Mouse (Mus musculus) intestine, postnatal 0 days (tissue): ENCODE measurements around the gene Cacng5. TPM values are rescaled to one million over a fixed set of nuclear protein-coding genes. Genes with fewer than 3 reads are reported as not detected.

ENCODE experiments used
- ATAC-seq: fragments of 200-750 bp; cut with Nextera tagmentation; 2 replicates; pipeline ENCODE4 v1.8.0; 2017; ENCODE audit warnings: mild to moderate bottlenecking, moderate TSS enrichment, moderate library complexity
- H3K27ac ChIP-seq: fragments of 300-500 bp; sonication (generic); 2 replicates; pipeline ENCODE4 v1.5.1; 2014; ENCODE audit warnings: mild to moderate bottlenecking, low read depth, low read length, moderate library complexity
- H3K27me3 ChIP-seq: fragments of 300-500 bp; sonication (generic); replicated peaks from 2 replicates; pipeline ENCODE4 v1.6.1; 2014; ENCODE audit warnings: low read length, mixed read lengths; ENCODE audit not compliant: control insufficient read depth, insufficient read depth
- H3K36me3 ChIP-seq: fragments of 300-500 bp; sonication (generic); 2 replicates; pipeline ENCODE4 v1.6.1; 2014; ENCODE audit warnings: mild to moderate bottlenecking, moderate library complexity; ENCODE audit not compliant: control insufficient read depth, insufficient read depth
- H3K4me1 ChIP-seq: fragments of 300-500 bp; sonication (generic); replicated peaks from 2 replicates; pipeline ENCODE4 v1.6.1; 2014; ENCODE audit warnings: antibody characterized with exemption, low read length, mixed read lengths; ENCODE audit not compliant: control insufficient read depth, insufficient read depth
- H3K4me2 ChIP-seq: fragments of 300-500 bp; sonication (generic); replicated peaks from 2 replicates; pipeline ENCODE4 v1.6.1; 2014; ENCODE audit warnings: low read depth, mild to moderate bottlenecking, moderate library complexity
- H3K4me3 ChIP-seq: fragments of 300-500 bp; sonication (generic); 2 replicates; pipeline ENCODE4 v1.5.1; 2014; ENCODE audit warnings: low read depth, low read length
- H3K9ac ChIP-seq: fragments of 300-500 bp; sonication (generic); 2 replicates; pipeline ENCODE4 v1.6.1; 2014; ENCODE audit warnings: mild to moderate bottlenecking, low read depth, low read length
- H3K9me3 ChIP-seq: fragments of 300-500 bp; sonication (generic); 2 replicates; pipeline ENCODE4 v1.6.1; 2016; ENCODE audit warnings: mixed run types; ENCODE audit not compliant: control insufficient read depth
- CTCF ChIP-seq: sonication (generic); IDR thresholded peaks from 2 replicates; pipeline ENCODE4 v1.5.1; 2016; ENCODE audit warnings: low read depth, mild to moderate bottlenecking, control low read depth, antibody characterized with exemption, moderate library complexity
- WGBS: fragments of 180-500 bp; shearing (Covaris S2); extraction: QIAGEN DNeasy Blood & Tissue Kit; methylation state at CpG from one replicate; pipeline ENCODE4 v1.1.7; 2014; 5-methylcytosine and 5-hydroxymethylcytosine counted together
- polyA plus RNA-seq: library from polyadenylated mRNA; unstranded; fragments of >200 nt; fragmentation: Nextera tagmentation; extraction: Ambion mirVana; gene quantifications from 2 replicates; pipeline ENCODE4 v1.2.1, GENCODE M21; 2015

Gene Cacng5
- polyA plus RNA-seq, 1 experiment from 2014 or later = 0.29 TPM

DNA sequence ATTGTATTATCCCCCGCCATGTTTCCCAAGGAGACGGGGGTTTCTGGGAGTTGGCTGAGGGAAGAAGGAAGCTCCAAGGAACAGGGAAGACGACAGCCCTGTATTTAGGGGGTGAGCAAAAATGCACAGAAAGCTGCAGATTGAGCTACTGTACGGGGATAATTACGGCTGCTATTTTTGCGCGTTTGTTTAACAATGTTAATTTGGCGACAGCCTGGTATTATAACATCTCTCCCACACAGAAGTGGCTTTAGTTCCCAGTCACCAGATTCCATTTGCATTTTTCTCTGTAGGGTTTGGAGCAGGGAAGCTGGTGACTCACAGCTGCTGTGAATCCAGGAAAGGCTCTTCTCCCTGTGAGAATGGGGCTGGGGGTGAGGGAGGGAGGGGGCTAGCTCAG, 47.3 kb downstream of the Cacng5 start:
- H3K27ac ChIP-seq = no peak overlapping the region
- H3K36me3 ChIP-seq = no peaks in the 10 kb centered on the region
- H3K27me3 ChIP-seq = no peaks in the 10 kb centered on the region
- H3K4me3 ChIP-seq = no peak overlapping the region
- no peaks in the 10 kb centered on the region for H3K9me3 ChIP-seq
- no peak for ATAC-seq
- whole genome bisulfite sequencing = 71% methylated on average over 8 of the region's 8 CpGs
- TF ChIP-seq CTCF = no peak
- no peaks in the 10 kb centered on the region for H3K4me1 ChIP-seq
- H3K9ac ChIP-seq = no peak overlapping the region
- H3K4me2 ChIP-seq = no peak overlapping the region

DNA sequence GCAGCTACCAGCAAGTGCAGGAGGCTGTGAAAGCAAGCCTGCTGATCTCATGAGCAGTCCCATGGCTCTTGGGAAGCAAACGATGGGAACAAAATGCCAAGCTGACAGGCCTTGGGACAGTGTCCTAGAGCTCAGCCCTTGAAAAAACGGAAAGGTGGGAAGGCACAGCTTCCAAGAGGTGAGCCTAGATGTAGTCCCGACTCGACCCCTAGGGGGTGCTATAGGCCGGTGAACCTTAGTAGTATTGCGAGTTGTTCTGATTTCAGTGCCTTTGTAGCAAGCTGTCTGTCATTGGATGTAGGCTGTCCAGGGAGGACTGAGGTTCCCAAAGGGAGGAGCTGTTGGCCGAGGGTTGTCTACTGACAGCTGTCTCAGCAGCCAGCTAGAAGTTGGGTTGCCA, 49.7 kb downstream of the Cacng5 start:
- no peak overlapping the region for H3K9ac ChIP-seq
- no peaks in the 10 kb centered on the region for H3K27me3 ChIP-seq
- no peak overlapping the region for H3K4me3 ChIP-seq
- H3K9me3 ChIP-seq = no peaks in the 10 kb centered on the region
- WGBS = 15% methylated on average over 7 of the region's 7 CpGs
- TF ChIP-seq CTCF = peak; percentile 80
- H3K27ac ChIP-seq = no peak overlapping the region
- H3K4me1 ChIP-seq = no peaks in the 10 kb centered on the region
- no peak overlapping the region for H3K4me2 ChIP-seq
- H3K36me3 ChIP-seq = no peaks in the 10 kb centered on the region
- no peak for ATAC-seq

DNA sequence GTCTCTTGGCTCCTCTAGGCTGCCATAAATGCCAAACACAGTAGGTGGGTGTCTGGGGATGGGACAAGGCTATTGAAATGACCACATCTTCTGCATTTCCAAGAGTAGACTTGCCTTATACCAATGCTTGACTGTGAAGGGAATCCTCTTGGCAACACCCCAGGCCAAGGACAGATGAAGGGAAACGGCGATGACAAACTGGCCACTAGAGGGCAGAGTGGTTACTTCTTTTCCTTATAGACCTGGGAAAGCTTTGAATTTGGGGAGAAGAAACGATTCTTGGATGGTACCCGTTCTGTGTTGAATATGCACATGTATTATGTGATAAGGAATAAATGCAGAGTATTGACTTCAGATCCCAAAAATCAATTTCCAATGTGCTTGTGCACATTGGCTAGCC, 50.8 kb downstream of the Cacng5 start:
- H3K4me3 ChIP-seq = no peak overlapping the region
- no peak overlapping the region for H3K9ac ChIP-seq
- 2% methylated on average over 4 of the region's 4 CpGs for WGBS
- H3K27ac ChIP-seq = no peak overlapping the region
- peak; percentile 81 for TF ChIP-seq CTCF
- no peak for ATAC-seq
- no peak overlapping the region for H3K4me2 ChIP-seq
- no peaks in the 10 kb centered on the region for H3K9me3 ChIP-seq
- H3K36me3 ChIP-seq = no peaks in the 10 kb centered on the region
- no peaks in the 10 kb centered on the region for H3K27me3 ChIP-seq
- no peaks in the 10 kb centered on the region for H3K4me1 ChIP-seq

DNA sequence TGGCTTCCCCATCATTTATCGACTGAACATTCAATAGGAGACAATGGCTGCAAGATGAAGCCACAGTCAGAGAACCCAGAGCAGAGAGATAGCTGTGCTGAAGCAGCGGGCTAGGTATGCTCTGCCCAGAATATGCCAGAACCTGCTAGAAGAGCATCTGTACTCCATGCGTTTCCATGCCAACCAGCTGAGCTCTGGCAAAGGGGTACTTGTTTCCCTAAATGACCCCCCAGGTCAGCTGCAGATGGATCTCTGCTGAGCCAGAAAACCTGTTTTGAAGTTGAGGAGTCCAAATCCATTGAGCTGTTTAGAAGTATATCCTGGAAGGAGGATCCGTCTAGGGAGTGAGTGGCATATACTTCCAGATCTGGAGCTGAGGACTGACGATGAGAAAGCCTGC, 53.1 kb downstream of the Cacng5 start:
- Histone ChIP-seq H3K27me3 (no peaks in the 10 kb centered on the region), H3K9me3 (no peaks in the 10 kb centered on the region), H3K27ac (no peak overlapping the region), H3K9ac (no peak overlapping the region), H3K4me3 (no peak overlapping the region), H3K4me2 (no peak overlapping the region), H3K4me1 (no peaks in the 10 kb centered on the region), H3K36me3 (no peaks in the 10 kb centered on the region)
- ATAC-seq = no peak
- WGBS = 68% methylated on average over 5 of the region's 5 CpGs
- no peak for TF ChIP-seq CTCF

DNA sequence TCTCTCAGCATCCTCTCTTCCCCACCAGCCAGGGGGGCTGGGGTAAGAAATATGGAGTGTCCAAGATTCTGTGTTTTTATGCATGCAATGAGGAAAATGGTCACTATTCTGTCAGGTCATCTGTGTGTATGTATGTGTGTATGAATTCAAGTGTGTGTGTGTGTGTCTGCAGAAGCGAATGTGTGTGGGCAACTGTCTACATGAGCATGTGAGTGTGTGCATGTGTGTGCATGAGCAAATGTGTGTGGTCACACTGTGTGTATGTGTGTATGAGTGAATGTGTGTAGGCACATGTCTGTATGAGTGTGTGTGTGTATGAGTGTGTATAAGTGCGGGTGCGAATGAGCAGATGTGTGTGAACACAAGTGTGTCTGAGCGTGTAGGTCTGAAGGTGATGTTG, 55.0 kb downstream of the Cacng5 start:
- H3K9ac ChIP-seq = no peak overlapping the region

DNA sequence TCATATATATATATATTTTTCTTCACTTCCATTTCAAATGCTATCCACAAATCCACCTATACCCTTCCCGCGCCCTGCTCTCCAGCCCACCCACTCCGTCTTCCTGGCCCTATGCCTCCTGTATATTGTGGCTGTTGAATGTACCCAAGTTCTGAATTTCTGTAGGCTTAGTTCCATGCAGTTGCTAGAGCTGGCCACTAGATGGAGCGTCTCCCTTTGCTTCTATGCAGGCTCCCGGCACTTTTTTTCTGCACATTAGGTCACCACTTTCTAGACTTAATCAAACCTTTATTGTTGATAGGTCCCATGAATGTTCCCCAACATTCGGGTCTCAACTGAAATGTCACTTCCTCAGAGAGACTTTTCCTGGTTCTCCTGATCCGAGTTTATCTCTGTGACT, 55.6 kb downstream of the Cacng5 start:
- Histone ChIP-seq H3K36me3 (no peaks in the 10 kb centered on the region), H3K9me3 (no peaks in the 10 kb centered on the region), H3K9ac (no peak overlapping the region), H3K4me2 (no peak overlapping the region), H3K27ac (no peak overlapping the region), H3K27me3 (no peaks in the 10 kb centered on the region), H3K4me3 (no peak overlapping the region), H3K4me1 (no peaks in the 10 kb centered on the region)
- 16% methylated on average over 7 of the region's 7 CpGs for WGBS
- peak; percentile 86 for TF ChIP-seq CTCF
- no peak for ATAC-seq

More for the DNA sequence above, 55.0 kb downstream of the Cacng5 start:
- no peaks in the 10 kb centered on the region for H3K36me3 ChIP-seq
- H3K27ac ChIP-seq = no peak overlapping the region
- no peak overlapping the region for H3K4me3 ChIP-seq
- no peak overlapping the region for H3K4me2 ChIP-seq
- no peaks in the 10 kb centered on the region for H3K9me3 ChIP-seq
- TF ChIP-seq CTCF = no peak
- 97% methylated on average over 4 of the region's 4 CpGs for WGBS
- no peaks in the 10 kb centered on the region for H3K27me3 ChIP-seq
- no peaks in the 10 kb centered on the region for H3K4me1 ChIP-seq
- ATAC-seq = no peak

DNA sequence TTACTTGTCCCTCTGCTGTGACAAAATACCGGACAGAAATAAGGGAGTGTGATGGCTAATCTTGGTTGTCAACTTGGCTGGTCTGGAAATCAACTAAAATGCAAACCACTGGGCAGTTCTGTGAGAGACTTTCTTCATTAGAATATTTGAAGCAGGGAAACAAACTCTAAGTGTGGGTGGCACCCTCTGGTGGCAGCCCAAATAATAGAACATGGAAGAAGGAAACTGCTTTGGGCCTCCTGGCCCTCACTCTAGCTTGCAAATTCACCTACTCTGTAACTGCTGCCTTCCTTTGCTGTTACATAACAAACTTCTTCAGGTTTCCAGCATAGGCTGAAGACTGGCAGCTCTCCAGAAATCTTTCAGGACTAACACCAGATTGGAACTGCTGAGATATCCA, 61.8 kb downstream of the Cacng5 start:
- no peak overlapping the region for H3K9ac ChIP-seq
- H3K9me3 ChIP-seq = no peaks in the 10 kb centered on the region
- no peak for ATAC-seq
- WGBS = 30% methylated on average over 1 of the region's 1 CpGs
- no peak overlapping the region for H3K4me2 ChIP-seq
- 0 out of 2 replicates have a peak, but pooled peaks cover 3% of the 10 kb centered on the region for H3K27me3 ChIP-seq
- H3K36me3 ChIP-seq = no peaks in the 10 kb centered on the region
- peak; percentile 76 for TF ChIP-seq CTCF
- no peaks in the 10 kb centered on the region for H3K4me1 ChIP-seq
- H3K4me3 ChIP-seq = no peak overlapping the region
- no peak overlapping the region for H3K27ac ChIP-seq
